Mouse (Mus musculus): ENCODE measurements around the gene Syna. TPM values are rescaled to one million over a fixed set of nuclear protein-coding genes. Genes with fewer than 3 reads are reported as not detected.

Gene Syna
- polyA plus RNA-seq, 1 experiment from 2014 or later = 0.14 TPM

DNA sequence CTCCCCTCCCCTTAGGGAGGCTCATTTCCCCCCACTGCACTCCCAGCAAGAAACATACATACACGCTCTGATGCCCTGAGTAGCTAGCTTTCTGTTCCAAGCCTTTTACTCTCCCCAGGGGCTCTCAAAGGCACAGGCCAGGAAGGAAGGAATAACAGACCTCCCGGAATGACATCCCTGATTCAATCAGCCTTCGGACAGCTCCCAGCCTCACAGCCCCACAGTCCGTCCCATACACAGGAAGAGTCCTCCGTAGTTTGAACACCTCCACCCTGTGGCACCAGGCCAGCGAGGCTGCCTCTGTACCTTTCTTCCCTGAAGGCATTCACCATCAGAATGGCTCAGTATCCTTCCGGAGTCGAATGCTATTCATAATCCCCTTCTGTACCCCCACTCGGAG lies 31.5 kb downstream of the Syna start:
- no peak overlapping the region for H3K4me3 ChIP-seq (ENCODE audit: low read length)
- H3K9me3 ChIP-seq (ENCODE audit: control insufficient read depth, low read length) = no peaks in the 10 kb centered on the region
- H3K9ac ChIP-seq (ENCODE audit: low read depth, low read length) = no peak overlapping the region
- peaks cover 7% of the 10 kb centered on the region; the same call in 1 of the 2 replicates for H3K36me3 ChIP-seq (ENCODE audit: control insufficient read depth, insufficient read depth, low read length)
- ATAC-seq (ENCODE audit: low FRiP score, low TSS enrichment) = no peak
- no peak overlapping the region for H3K27ac ChIP-seq (ENCODE audit: low read depth, low read length)
- 44% methylated on average over 9 of the region's 9 CpGs for WGBS
- no peaks in the 10 kb centered on the region for H3K27me3 ChIP-seq (ENCODE audit: control insufficient read depth, insufficient read depth, low read length)
- H3K4me1 ChIP-seq (ENCODE audit: control insufficient read depth, insufficient read depth, low read length) = 0 out of 2 replicates have a peak, but pooled peaks cover 6% of the 10 kb centered on the region
- no peak overlapping the region for H3K4me2 ChIP-seq (replicated peaks; ENCODE audit: low read depth, low read length)

DNA sequence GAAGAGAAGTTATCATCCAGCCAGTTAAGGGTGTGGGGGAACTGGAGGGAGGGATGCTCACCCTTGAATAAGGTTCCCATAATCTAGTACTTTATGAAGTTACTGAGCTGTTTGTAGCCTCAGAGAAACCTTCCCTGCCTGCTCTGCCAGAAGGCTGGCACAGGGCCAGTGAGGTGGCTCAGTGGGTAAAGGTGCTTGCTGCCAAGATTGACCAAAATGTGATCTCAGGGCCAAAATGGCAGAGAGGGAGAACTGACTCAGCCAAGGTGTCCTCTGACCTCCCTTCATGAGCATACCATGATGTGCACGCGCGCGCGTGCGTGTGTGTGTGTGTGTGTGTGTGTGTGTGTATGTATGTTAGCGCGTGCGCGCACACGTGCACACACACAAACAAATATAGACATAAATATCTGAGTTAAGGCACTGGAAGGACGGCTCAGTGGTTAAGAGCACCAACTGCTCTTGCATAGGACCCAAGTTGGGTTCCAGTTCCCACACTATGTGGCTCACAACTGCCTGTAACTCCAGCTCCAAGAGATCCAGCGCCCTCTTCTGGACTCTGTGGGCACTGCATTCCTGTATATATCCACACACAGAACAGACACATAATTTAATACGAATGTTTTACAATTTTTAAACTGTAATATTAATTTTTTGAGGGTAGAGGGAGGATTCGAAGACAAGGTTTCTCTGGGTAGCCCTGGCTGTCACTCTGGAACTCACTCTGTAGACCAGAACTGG lies 33.8 kb downstream of the Syna start:
- 90% methylated on average over 15 of the region's 15 CpGs for WGBS
- Histone ChIP-seq H3K4me1 (ENCODE audit: control insufficient read depth, insufficient read depth, low read length) (0 out of 2 replicates have a peak, but pooled peaks cover 6% of the 10 kb centered on the region), H3K36me3 (ENCODE audit: control insufficient read depth, insufficient read depth, low read length) (peaks cover 3% of the 10 kb centered on the region), H3K9ac (ENCODE audit: low read depth, low read length) (no peak overlapping the region), H3K4me2 (replicated peaks; ENCODE audit: low read depth, low read length) (no peak overlapping the region), H3K4me3 (ENCODE audit: low read length) (no peak overlapping the region), H3K27me3 (ENCODE audit: control insufficient read depth, insufficient read depth, low read length) (no peaks in the 10 kb centered on the region), H3K27ac (ENCODE audit: low read depth, low read length) (no peak overlapping the region), H3K9me3 (ENCODE audit: control insufficient read depth, low read length) (no peaks in the 10 kb centered on the region)
- ATAC-seq (ENCODE audit: low FRiP score, low TSS enrichment) = no peak

- 59% methylated on average over 5 of the region's 5 CpGs for WGBS
- Histone ChIP-seq H3K9ac (ENCODE audit: low read depth, low read length) (no peak overlapping the region), H3K4me1 (ENCODE audit: control insufficient read depth, insufficient read depth, low read length) (0 out of 2 replicates have a peak, but pooled peaks cover 5% of the 10 kb centered on the region), H3K9me3 (ENCODE audit: control insufficient read depth, low read length) (no peaks in the 10 kb centered on the region), H3K4me2 (replicated peaks; ENCODE audit: low read depth, low read length) (no peak overlapping the region), H3K36me3 (ENCODE audit: control insufficient read depth, insufficient read depth, low read length) (peaks cover 14% of the 10 kb centered on the region), H3K4me3 (ENCODE audit: low read length) (no peak overlapping the region), H3K27ac (ENCODE audit: low read depth, low read length) (no peak overlapping the region), H3K27me3 (ENCODE audit: control insufficient read depth, insufficient read depth, low read length) (no peaks in the 10 kb centered on the region)
- no peak for ATAC-seq (ENCODE audit: low FRiP score, low TSS enrichment)
Measured at GRCm38 (mm10) chr5:134523728-134524127, 36.2 kb downstream of the Syna start.

GRCm38 (mm10) chr5:134522524-134522923 lies 37.4 kb downstream of the Syna start:
- Histone ChIP-seq H3K27ac (ENCODE audit: low read depth, low read length) (no peak overlapping the region), H3K9ac (ENCODE audit: low read depth, low read length) (no peak overlapping the region), H3K36me3 (ENCODE audit: control insufficient read depth, insufficient read depth, low read length) (peaks cover 20% of the 10 kb centered on the region), H3K4me3 (ENCODE audit: low read length) (no peak overlapping the region), H3K27me3 (ENCODE audit: control insufficient read depth, insufficient read depth, low read length) (no peaks in the 10 kb centered on the region), H3K4me1 (ENCODE audit: control insufficient read depth, insufficient read depth, low read length) (no peaks in the 10 kb centered on the region), H3K4me2 (replicated peaks; ENCODE audit: low read depth, low read length) (no peak overlapping the region), H3K9me3 (ENCODE audit: control insufficient read depth, low read length) (no peaks in the 10 kb centered on the region)
- no peak for ATAC-seq (ENCODE audit: low FRiP score, low TSS enrichment)
- 94% methylated on average over 26 of the region's 26 CpGs for WGBS

DNA sequence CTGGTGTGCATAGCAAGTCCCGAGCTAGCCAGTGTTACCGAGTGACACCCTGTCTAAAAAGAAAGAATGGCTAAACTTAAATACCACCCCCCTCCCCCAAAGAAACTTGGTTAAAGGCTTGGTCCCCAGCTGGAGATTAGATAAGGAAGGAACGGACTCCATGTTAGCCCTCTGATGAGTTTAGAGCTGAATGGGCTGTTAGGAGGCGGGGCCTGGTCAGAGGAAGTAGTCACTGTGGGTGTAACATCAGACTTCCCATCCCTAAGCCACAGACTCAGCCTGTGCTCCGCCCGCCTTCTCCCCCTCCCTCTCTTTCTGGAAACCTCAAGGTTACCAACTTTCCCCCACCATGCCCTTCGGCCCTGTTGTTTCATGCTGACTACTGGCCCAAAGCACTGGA lies 38.2 kb downstream of the Syna start:
- no peak overlapping the region for H3K4me2 ChIP-seq (replicated peaks; ENCODE audit: low read depth, low read length)
- no peak overlapping the region for H3K9ac ChIP-seq (ENCODE audit: low read depth, low read length)
- H3K4me1 ChIP-seq (ENCODE audit: control insufficient read depth, insufficient read depth, low read length) = no peaks in the 10 kb centered on the region
- no peak overlapping the region for H3K4me3 ChIP-seq (ENCODE audit: low read length)
- H3K27me3 ChIP-seq (ENCODE audit: control insufficient read depth, insufficient read depth, low read length) = no peaks in the 10 kb centered on the region
- H3K9me3 ChIP-seq (ENCODE audit: control insufficient read depth, low read length) = no peaks in the 10 kb centered on the region
- no peak overlapping the region for H3K27ac ChIP-seq (ENCODE audit: low read depth, low read length)
- ATAC-seq (ENCODE audit: low FRiP score, low TSS enrichment) = no peak
- 86% methylated on average over 7 of the region's 7 CpGs for WGBS
- peaks cover 28% of the 10 kb centered on the region for H3K36me3 ChIP-seq (ENCODE audit: control insufficient read depth, insufficient read depth, low read length)

GRCm38 (mm10) chr5:134521131-134521530 lies 38.8 kb downstream of the Syna start:
- Histone ChIP-seq H3K9ac (ENCODE audit: low read depth, low read length) (no peak overlapping the region), H3K9me3 (ENCODE audit: control insufficient read depth, low read length) (no peaks in the 10 kb centered on the region; the same call in 1 of the 2 replicates), H3K27ac (ENCODE audit: low read depth, low read length) (no peak overlapping the region), H3K4me1 (ENCODE audit: control insufficient read depth, insufficient read depth, low read length) (no peaks in the 10 kb centered on the region), H3K4me3 (ENCODE audit: low read length) (no peak overlapping the region), H3K4me2 (replicated peaks; ENCODE audit: low read depth, low read length) (no peak overlapping the region), H3K36me3 (ENCODE audit: control insufficient read depth, insufficient read depth, low read length) (peaks cover 34% of the 10 kb centered on the region), H3K27me3 (ENCODE audit: control insufficient read depth, insufficient read depth, low read length) (no peaks in the 10 kb centered on the region)
- no peak for ATAC-seq (ENCODE audit: low FRiP score, low TSS enrichment)
- 88% methylated on average over 2 of the region's 2 CpGs for WGBS

GRCm38 (mm10) chr5:134520120-134520519 lies 39.9 kb downstream of the Syna start:
- H3K27me3 ChIP-seq (ENCODE audit: control insufficient read depth, insufficient read depth, low read length) = no peaks in the 10 kb centered on the region
- H3K9me3 ChIP-seq (ENCODE audit: control insufficient read depth, low read length) = no peaks in the 10 kb centered on the region; the same call in 1 of the 2 replicates
- no peaks in the 10 kb centered on the region for H3K4me1 ChIP-seq (ENCODE audit: control insufficient read depth, insufficient read depth, low read length)
- peaks cover 42% of the 10 kb centered on the region for H3K36me3 ChIP-seq (ENCODE audit: control insufficient read depth, insufficient read depth, low read length)
- H3K9ac ChIP-seq (ENCODE audit: low read depth, low read length) = no peak overlapping the region
- no peak for ATAC-seq (ENCODE audit: low FRiP score, low TSS enrichment)
- no peak overlapping the region for H3K27ac ChIP-seq (ENCODE audit: low read depth, low read length)
- 91% methylated on average over 4 of the region's 4 CpGs for WGBS
- no peak overlapping the region for H3K4me2 ChIP-seq (replicated peaks; ENCODE audit: low read depth, low read length)
- H3K4me3 ChIP-seq (ENCODE audit: low read length) = no peak overlapping the region

GRCm38 (mm10) chr5:134519471-134519870 lies 40.5 kb downstream of the Syna start:
- Histone ChIP-seq H3K27me3 (ENCODE audit: control insufficient read depth, insufficient read depth, low read length) (no peaks in the 10 kb centered on the region), H3K4me2 (replicated peaks; ENCODE audit: low read depth, low read length) (no peak overlapping the region), H3K9me3 (ENCODE audit: control insufficient read depth, low read length) (no peaks in the 10 kb centered on the region; the same call in 1 of the 2 replicates), H3K4me3 (ENCODE audit: low read length) (no peak overlapping the region), H3K9ac (ENCODE audit: low read depth, low read length) (no peak overlapping the region), H3K27ac (ENCODE audit: low read depth, low read length) (no peak overlapping the region), H3K36me3 (ENCODE audit: control insufficient read depth, insufficient read depth, low read length) (peaks cover 49% of the 10 kb centered on the region), H3K4me1 (ENCODE audit: control insufficient read depth, insufficient read depth, low read length) (no peaks in the 10 kb centered on the region)
- WGBS = 93% methylated on average over 5 of the region's 5 CpGs
- ATAC-seq (ENCODE audit: low FRiP score, low TSS enrichment) = no peak

DNA sequence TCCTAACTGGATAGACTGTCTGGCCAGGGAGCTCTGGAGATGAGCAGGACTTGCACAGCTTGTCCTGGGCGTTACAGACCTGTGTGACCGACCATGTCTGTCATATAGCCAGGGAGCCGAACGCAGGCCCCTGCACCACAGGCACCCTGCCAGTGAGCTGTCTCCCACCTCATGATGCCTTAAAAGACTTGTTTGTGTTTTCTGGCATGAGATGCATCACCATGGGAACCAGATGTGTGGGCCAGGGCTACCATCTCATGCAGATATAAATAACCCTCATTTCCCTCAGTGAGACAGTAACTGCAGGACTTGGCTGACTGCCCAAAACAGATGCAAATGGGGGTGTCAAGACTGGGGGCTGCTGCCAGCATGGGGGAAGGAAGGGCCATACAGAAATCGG lies 47.9 kb downstream of the Syna start:
- H3K4me1 ChIP-seq (ENCODE audit: control insufficient read depth, insufficient read depth, low read length) = no peaks in the 10 kb centered on the region
- WGBS = 74% methylated on average over 5 of the region's 5 CpGs
- H3K36me3 ChIP-seq (ENCODE audit: control insufficient read depth, insufficient read depth, low read length) = peaks cover 64% of the 10 kb centered on the region
- H3K4me3 ChIP-seq (ENCODE audit: low read length) = no peak overlapping the region
- no peak overlapping the region for H3K9ac ChIP-seq (ENCODE audit: low read depth, low read length)
- H3K4me2 ChIP-seq (replicated peaks; ENCODE audit: low read depth, low read length) = no peak overlapping the region
- no peaks in the 10 kb centered on the region; the same call in 1 of the 2 replicates for H3K9me3 ChIP-seq (ENCODE audit: control insufficient read depth, low read length)
- H3K27ac ChIP-seq (ENCODE audit: low read depth, low read length) = no peak overlapping the region
- H3K27me3 ChIP-seq (ENCODE audit: control insufficient read depth, insufficient read depth, low read length) = no peaks in the 10 kb centered on the region
- no peak; the same call in 1 of the 2 replicates for ATAC-seq (ENCODE audit: low FRiP score, low TSS enrichment)

Data from kidney, embryonic 14.5 days (tissue).